Comparison of ENCODE assay signal across 11 mouse cellular contexts in genomic region chr7:125335586-125336165, GRCm38 (mm10).
DNase-seq lines count a peak whose midpoint lies in the region; ATAC-seq lines count a peak whose summit lies in the region.
"Had no signal": no experiment of that assay in that cellular context is flagged by ENCODE, and none has a peak within 500 bp of the region (broad histone marks: within the 10 kb centered on the region; RNA-seq: fewer than 3 reads in every experiment).

No protein-coding gene starts in this region.

- peak; percentile 84; the same call in 1 of the 2 replicates for ATAC-seq in midbrain, embryonic 16.5 days
- ATAC-seq: intestine, postnatal 0 days; liver, embryonic 12.5 days had no signal

- H3K4me2 ChIP-seq in midbrain, embryonic 16.5 days (ENCODE audit: low read length), result no peak overlapping the region
- H3K4me2 ChIP-seq: liver, embryonic 12.5 days had no signal

- no peaks in the 10 kb centered on the region for H3K27me3 ChIP-seq in midbrain, embryonic 16.5 days (ENCODE audit: control insufficient read depth, insufficient read depth, low read depth, low read length)
- H3K27me3 ChIP-seq: liver, embryonic 12.5 days had no signal

- H3K4me3 ChIP-seq in midbrain, embryonic 16.5 days (ENCODE audit: low read depth, low read length), result no peak overlapping the region
- H3K4me3 ChIP-seq: liver, embryonic 12.5 days had no signal

- H3K4me1 ChIP-seq in midbrain, embryonic 16.5 days (ENCODE audit: control insufficient read depth, insufficient read depth, low read length), result peaks cover 7% of the 10 kb centered on the region; the same call in 1 of the 2 replicates
- H3K4me1 ChIP-seq: liver, embryonic 12.5 days had no signal

- H3K27ac ChIP-seq in midbrain, embryonic 16.5 days (ENCODE audit: low read length), result no peak overlapping the region
- H3K27ac ChIP-seq: liver, embryonic 12.5 days had no signal

- H3K9me3 ChIP-seq in midbrain, embryonic 16.5 days (replicated peaks; ENCODE audit: control insufficient read depth, low read length, poor library complexity, severe bottlenecking), result no peaks in the 10 kb centered on the region
- H3K9me3 ChIP-seq: liver, embryonic 12.5 days had no signal

- 32% methylated on average over 3 of the region's 3 CpGs for WGBS in midbrain, embryonic 16.5 days

- no peak overlapping the region for H3K9ac ChIP-seq in midbrain, embryonic 16.5 days (ENCODE audit: low read depth, low read length)
- H3K9ac ChIP-seq: liver, embryonic 12.5 days had no signal

- H3K36me3 ChIP-seq in midbrain, embryonic 16.5 days (ENCODE audit: control insufficient read depth, insufficient read depth, low read length), result no peaks in the 10 kb centered on the region
- H3K36me3 ChIP-seq: liver, embryonic 12.5 days had no signal

- peak; percentile 30 to 71 for DNase-seq in layer of hippocampus, postnatal 14 days (ENCODE audit: low spot score in 2 of 2)
- DNase-seq in layer of hippocampus, adult 18-20 months (ENCODE audit: low spot score in 2 of 2), result no peak
- peak; percentile 9 for DNase-seq in adrenal gland, postnatal 14 days
- DNase-seq in cerebellum, adult 18-20 months, result peak; percentile 50
- no peak for DNase-seq in ovary, postnatal 14 days (ENCODE audit: low spot score)
- DNase-seq in frontal cortex, postnatal 10 days (ENCODE audit: low spot score in 2 of 2), result no peak
- DNase-seq: embryo, embryonic 11 days; thymus, postnatal 14 days had no signal

Comparison
In these comparisons a context has a peak if more than half of its experiments do, and no peak if none do; other contexts are left out.
1. DNase-seq: peak in layer of hippocampus, postnatal 14 days (2 of 2), adrenal gland, postnatal 14 days (single experiment) and cerebellum, adult 18-20 months (2 of 2); none in layer of hippocampus, adult 18-20 months (0 of 2), ovary, postnatal 14 days (single experiment) and frontal cortex, postnatal 10 days (0 of 2).